Mouse (Mus musculus) brain, embryonic 18.5 days (tissue): ENCODE measurements around the gene Pfdn6.
"Not testable (repeated sequence)": the region's sequence is repeated elsewhere in the genome, so short reads cannot be mapped to it uniquely, and the experiment has no call there.

Experiments
- DNase-seq: peaks from one replicate; pipeline ENCODE4 v3.0.0-alpha.2; 2012; ENCODE audit warnings: low read depth, low spot score

Gene Pfdn6

GRCm38 (mm10) chr17:33915671-33916250, 24.4 kb downstream of the Pfdn6 start, which contains the start of the genes Tapbp and Zbtb22:
TSS of gene Tapbp (plus strand) at chr17:33915899.
TSS of gene Zbtb22 (plus strand) at chr17:33915904.
- peak; percentile 96 for DNase-seq

- no peak for DNase-seq
These were observed 25.2 kb downstream of the Pfdn6 start for GRCm38 (mm10) chr17:33914969-33915391.

GRCm38 (mm10) chr17:33913905-33914304, 26.2 kb downstream of the Pfdn6 start:
- DNase-seq, result no peak

- no peak for DNase-seq
These were observed 26.9 kb downstream of the Pfdn6 start for GRCm38 (mm10) chr17:33913264-33913663.

GRCm38 (mm10) chr17:33911813-33912414, 28.2 kb downstream of the Pfdn6 start:
- no peak for DNase-seq

GRCm38 (mm10) chr17:33911052-33911812, 28.9 kb downstream of the Pfdn6 start:
- DNase-seq, result no peak

- no peak for DNase-seq
These were observed 29.6 kb downstream of the Pfdn6 start for GRCm38 (mm10) chr17:33910346-33911051.

- no peak for DNase-seq
These were observed 30.3 kb downstream of the Pfdn6 start for GRCm38 (mm10) chr17:33909869-33910250.

- peak; percentile 97 for DNase-seq
These were observed 30.9 kb downstream of the Pfdn6 start, which contains the start of gene Daxx for GRCm38 (mm10) chr17:33909077-33909868. TSS of gene Daxx (plus strand) at chr17:33909414.

GRCm38 (mm10) chr17:33908331-33909076, 31.6 kb downstream of the Pfdn6 start:
- DNase-seq, result no peak

- DNase-seq, result not testable (repeated sequence)
These were observed 35.3 kb downstream of the Pfdn6 start, which contains the start of gene Platr17 for GRCm38 (mm10) chr17:33904835-33905234. TSS of gene Platr17 (plus strand) at chr17:33905135.

- not testable (repeated sequence) for DNase-seq
These were observed 36.1 kb downstream of the Pfdn6 start for GRCm38 (mm10) chr17:33903911-33904651.

- no peak for DNase-seq
These were observed 37.7 kb downstream of the Pfdn6 start for GRCm38 (mm10) chr17:33902491-33902890.

GRCm38 (mm10) chr17:33902079-33902478, 38.1 kb downstream of the Pfdn6 start:
- no peak for DNase-seq

- no peak for DNase-seq
These were observed 38.5 kb downstream of the Pfdn6 start for GRCm38 (mm10) chr17:33901653-33902052.

- DNase-seq, result no peak
These were observed 39.2 kb downstream of the Pfdn6 start for GRCm38 (mm10) chr17:33900989-33901314.

- DNase-seq, result no peak
These were observed 39.7 kb downstream of the Pfdn6 start for GRCm38 (mm10) chr17:33900281-33900988.

GRCm38 (mm10) chr17:33899642-33900041, 40.5 kb downstream of the Pfdn6 start:
- no peak for DNase-seq

GRCm38 (mm10) chr17:33898193-33898592, 42.0 kb downstream of the Pfdn6 start:
- not testable (repeated sequence) for DNase-seq
